Mouse (Mus musculus) heart, embryonic 10.5 days (tissue): ENCODE results near the gene C6. TPM values are rescaled to one million over a fixed set of nuclear protein-coding genes. Genes with fewer than 3 reads are reported as not detected.

Experiments
- DNase-seq: peaks from one replicate; pipeline ENCODE4 v3.0.0-alpha.2; 2017; ENCODE audit warnings: low spot score
- H3K27ac ChIP-seq: fragments of 300-500 bp; sonication (generic); 2 replicates; pipeline ENCODE4 v1.5.1; 2016; ENCODE audit warnings: mild to moderate bottlenecking
- H3K27me3 ChIP-seq: fragments of 300-500 bp; sonication (generic); 2 replicates; pipeline ENCODE4 v1.6.1; 2016; ENCODE audit warnings: mild to moderate bottlenecking; ENCODE audit not compliant: poor library complexity, insufficient read depth, severe bottlenecking
- H3K36me3 ChIP-seq: fragments of 300-500 bp; sonication (generic); 2 replicates; pipeline ENCODE4 v1.6.1; 2016; ENCODE audit warnings: mild to moderate bottlenecking, moderate library complexity
- H3K4me1 ChIP-seq: fragments of 300-500 bp; sonication (generic); 2 replicates; pipeline ENCODE4 v1.6.1; 2016; ENCODE audit warnings: mild to moderate bottlenecking
- H3K4me3 ChIP-seq: fragments of 300-500 bp; sonication (generic); 2 replicates; pipeline ENCODE4 v1.5.1; 2016; ENCODE audit warnings: mild to moderate bottlenecking, moderate library complexity
- H3K9me3 ChIP-seq: fragments of 300-500 bp; sonication (generic); 2 replicates; pipeline ENCODE4 v1.6.1; 2016; ENCODE audit warnings: mild to moderate bottlenecking, moderate library complexity
- WGBS: fragments of 180-500 bp; shearing (Covaris S2); methylation state at CpG from one replicate; pipeline ENCODE4 v1.1.7; 2016; 5-methylcytosine and 5-hydroxymethylcytosine counted together
- polyA plus RNA-seq: library from polyadenylated mRNA; unstranded; fragments of >200 nt; fragmentation: Nextera tagmentation; extraction: Ambion mirVana; gene quantifications from 2 replicates; pipeline ENCODE4 v1.2.1, GENCODE M21; 2016

The C6 gene
- polyA plus RNA-seq, 1 experiment from 2014 or later: not detected

DNA sequence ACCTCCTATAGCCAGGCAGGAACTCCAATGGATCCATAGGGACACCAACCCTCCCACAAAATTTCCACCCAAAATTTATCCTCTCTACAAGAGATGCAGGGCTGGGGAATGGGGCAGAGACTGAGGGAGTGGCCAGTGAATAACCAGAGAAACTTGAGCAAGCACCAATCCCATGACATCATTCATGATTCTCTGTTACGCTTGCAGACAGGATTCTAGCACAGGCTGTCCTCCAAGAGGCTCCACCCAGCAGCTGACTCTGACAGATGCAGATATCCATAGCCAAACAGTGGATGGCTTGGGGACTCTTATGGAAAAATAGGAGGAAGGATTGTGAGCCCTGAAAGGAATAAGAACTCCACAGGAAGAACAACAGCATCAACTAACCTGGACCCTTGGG lies 94.2 kb downstream of the C6 start:
- WGBS: 62% methylated on average over 1 of the region's 1 CpGs
- H3K9me3 ChIP-seq: no peaks in the 10 kb centered on the region
- no peaks in the 10 kb centered on the region for H3K36me3 ChIP-seq
- H3K27ac ChIP-seq: no peak overlapping the region
- H3K4me1 ChIP-seq: no peaks in the 10 kb centered on the region
- no peak for DNase-seq
- H3K27me3 ChIP-seq: no peaks in the 10 kb centered on the region
- no peak overlapping the region for H3K4me3 ChIP-seq

GRCm38 (mm10) chr15:4821824-4822223 lies 94.8 kb downstream of the C6 start:
- WGBS: 86% methylated on average over 8 of the region's 8 CpGs
- DNase-seq: no peak
- Histone ChIP-seq H3K4me3 (no peak overlapping the region), H3K4me1 (no peaks in the 10 kb centered on the region), H3K27me3 (no peaks in the 10 kb centered on the region), H3K36me3 (no peaks in the 10 kb centered on the region), H3K27ac (no peak overlapping the region), H3K9me3 (no peaks in the 10 kb centered on the region)

DNA sequence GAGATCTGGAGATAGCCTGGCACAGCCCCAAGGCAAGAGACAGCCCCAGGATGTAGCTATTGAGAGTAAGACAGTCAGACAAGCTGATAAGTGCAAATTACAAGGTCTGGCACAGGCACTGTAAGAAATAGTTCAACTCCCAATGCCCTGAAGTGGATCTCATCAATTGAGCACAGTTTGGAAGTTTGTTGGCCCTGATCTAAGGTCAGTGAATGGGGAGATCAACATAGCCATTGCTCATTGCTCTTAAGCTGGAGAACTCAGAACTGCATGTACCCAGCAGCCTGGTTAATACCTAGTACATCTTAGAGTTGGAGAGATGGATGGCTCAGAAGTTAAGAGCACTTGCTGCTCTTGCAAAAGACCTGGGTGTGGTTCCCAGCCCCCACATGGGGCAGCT lies 100.8 kb downstream of the C6 start:
- Histone ChIP-seq H3K27ac (no peak overlapping the region), H3K4me1 (no peaks in the 10 kb centered on the region), H3K36me3 (no peaks in the 10 kb centered on the region), H3K27me3 (no peaks in the 10 kb centered on the region), H3K4me3 (no peak overlapping the region), H3K9me3 (no peaks in the 10 kb centered on the region)
- DNase-seq: no peak

DNA sequence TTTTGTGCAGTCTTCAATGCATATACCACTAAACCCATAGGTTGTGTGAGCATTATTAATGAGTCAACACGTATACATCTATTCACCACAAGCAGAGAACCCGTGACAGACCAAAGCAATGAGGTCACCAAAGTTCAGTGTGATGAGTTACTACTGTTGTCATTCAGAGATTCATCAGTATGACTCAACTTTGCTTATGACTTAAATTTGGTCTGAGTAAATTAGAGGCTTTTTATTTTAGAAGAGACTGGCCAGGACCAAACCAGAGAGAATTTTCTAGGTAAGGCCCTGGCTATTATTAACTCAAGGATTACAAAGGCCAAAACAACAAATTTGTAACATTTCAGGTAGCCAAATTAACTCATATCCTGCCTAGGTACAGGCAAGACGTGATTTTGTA lies 109.4 kb downstream of the C6 start:
- 85% methylated on average over 3 of the region's 3 CpGs for WGBS
- DNase-seq: no peak
- H3K9me3 ChIP-seq: no peaks in the 10 kb centered on the region

GRCm38 (mm10) chr15:4850015-4850414 lies 123.0 kb downstream of the C6 start:
- Histone ChIP-seq H3K4me3 (no peak overlapping the region), H3K27ac (no peak overlapping the region), H3K4me1 (no peaks in the 10 kb centered on the region), H3K36me3 (no peaks in the 10 kb centered on the region), H3K9me3 (no peaks in the 10 kb centered on the region), H3K27me3 (no peaks in the 10 kb centered on the region)
- 73% methylated on average over 1 of the region's 1 CpGs for WGBS
- DNase-seq: no peak

More for the DNA sequence above, 109.4 kb downstream of the C6 start:
- Histone ChIP-seq H3K4me3 (no peak overlapping the region), H3K27ac (no peak overlapping the region), H3K27me3 (no peaks in the 10 kb centered on the region), H3K4me1 (no peaks in the 10 kb centered on the region), H3K36me3 (no peaks in the 10 kb centered on the region)

Other genes starting within 250 kb of the C6 start
- gene Mroh2b, start 171.6 kb downstream of the C6 start, polyA plus RNA-seq: not detected in 2 replicates